Mouse (Mus musculus) midbrain, embryonic 11.5 days (tissue): ENCODE results near the gene Spag8. TPM values are rescaled to one million over a fixed set of nuclear protein-coding genes. Genes with fewer than 3 reads are reported as not detected.

Experiments
- ATAC-seq: fragments of 200-750 bp; cut with Nextera tagmentation; 2 replicates; pipeline ENCODE4 v1.8.0; 2017; ENCODE audit warnings: moderate TSS enrichment, moderate library complexity; ENCODE audit not compliant: low FRiP score
- DNase-seq: peaks from one replicate; pipeline ENCODE4 v3.0.0; 2015; ENCODE audit warnings: low spot score; ENCODE audit errors: missing footprints
- H3K27ac ChIP-seq: fragments of 300-500 bp; sonication (generic); 2 replicates; pipeline ENCODE4 v1.5.1; 2014; ENCODE audit warnings: low read depth, low read length
- H3K27me3 ChIP-seq: fragments of 300-500 bp; sonication (generic); 2 replicates; pipeline ENCODE4 v1.6.1; 2014; ENCODE audit warnings: mild to moderate bottlenecking, low read length, moderate library complexity, mixed read lengths; ENCODE audit not compliant: control insufficient read depth, insufficient read depth
- H3K36me3 ChIP-seq: fragments of 300-500 bp; sonication (generic); 2 replicates; pipeline ENCODE4 v1.6.1; 2014; ENCODE audit warnings: mild to moderate bottlenecking, low read length, moderate library complexity, mixed read lengths; ENCODE audit not compliant: control insufficient read depth, insufficient read depth
- H3K4me1 ChIP-seq: fragments of 300-500 bp; sonication (generic); 2 replicates; pipeline ENCODE4 v1.6.1; 2014; ENCODE audit warnings: low read length; ENCODE audit not compliant: control insufficient read depth, insufficient read depth
- H3K4me2 ChIP-seq: fragments of 300-500 bp; sonication (generic); 2 replicates; pipeline ENCODE4 v1.6.1; 2014; ENCODE audit warnings: mild to moderate bottlenecking, moderate library complexity
- H3K4me3 ChIP-seq: fragments of 300-500 bp; sonication (generic); 2 replicates; pipeline ENCODE4 v1.5.1; 2014; ENCODE audit warnings: low read depth, low read length
- H3K9ac ChIP-seq: fragments of 300-500 bp; sonication (generic); 2 replicates; pipeline ENCODE4 v1.6.1; 2014; ENCODE audit warnings: low read length
- H3K9me3 ChIP-seq: fragments of 300-500 bp; sonication (generic); 2 replicates; pipeline ENCODE4 v1.6.1; 2016; ENCODE audit warnings: low read length; ENCODE audit not compliant: control insufficient read depth
- WGBS: fragments of 180-500 bp; shearing (Covaris S2); extraction: QIAGEN DNeasy Blood & Tissue Kit; methylation state at CpG from one replicate; pipeline ENCODE4 v1.1.7; 2014; 5-methylcytosine and 5-hydroxymethylcytosine counted together
- polyA plus RNA-seq: library from polyadenylated mRNA; unstranded; fragments of >200 nt; fragmentation: Nextera tagmentation; extraction: Ambion mirVana; gene quantifications from 2 replicates; pipeline ENCODE4 v1.2.1, GENCODE M21; 2014

The Spag8 gene
- polyA plus RNA-seq, 1 experiment from 2014 or later: 3.4 TPM

- Histone ChIP-seq H3K36me3 (peaks cover 6% of the 10 kb centered on the region), H3K9me3 (no peaks in the 10 kb centered on the region), H3K27me3 (no peaks in the 10 kb centered on the region), H3K9ac (no peak overlapping the region), H3K4me3 (no peak overlapping the region), H3K27ac (no peak overlapping the region), H3K4me1 (no peaks in the 10 kb centered on the region), H3K4me2 (no peak overlapping the region)
- DNase-seq (no peak), ATAC-seq (no peak)
- 88% methylated on average over 7 of the region's 7 CpGs for WGBS
Measured at GRCm38 (mm10) chr4:43679416-43680043, 26.1 kb upstream of the Spag8 start.

GRCm38 (mm10) chr4:43678541-43678940, 25.1 kb upstream of the Spag8 start:
- H3K27me3 ChIP-seq: no peaks in the 10 kb centered on the region
- H3K27ac ChIP-seq: no peak overlapping the region
- H3K4me1 ChIP-seq: no peaks in the 10 kb centered on the region
- H3K4me2 ChIP-seq: no peak overlapping the region
- no peak for ATAC-seq
- no peak overlapping the region for H3K9ac ChIP-seq
- DNase-seq: no peak
- no peaks in the 10 kb centered on the region for H3K9me3 ChIP-seq
- no peak overlapping the region for H3K4me3 ChIP-seq
- H3K36me3 ChIP-seq: peaks cover 6% of the 10 kb centered on the region
- WGBS: 82% methylated on average over 6 of the region's 6 CpGs

DNA sequence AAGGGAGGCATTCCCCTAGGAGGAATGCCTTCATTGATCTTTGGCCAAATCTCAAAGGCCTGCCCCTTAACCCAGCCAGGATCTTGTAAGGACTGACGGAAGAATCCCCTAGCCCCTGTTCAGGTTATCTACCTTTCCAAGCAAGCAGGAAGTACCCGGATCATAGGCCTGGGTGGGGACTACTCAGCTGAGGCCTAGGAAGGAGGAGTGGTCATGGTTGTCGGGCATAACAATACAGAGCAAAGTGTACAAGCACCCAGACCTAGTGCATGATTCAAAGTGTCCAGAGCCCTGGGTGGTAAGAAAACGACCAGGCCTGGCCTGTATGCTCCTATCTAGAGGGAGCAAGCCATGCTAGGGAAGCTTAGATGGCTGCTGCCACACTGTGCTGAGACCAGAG, 22.2 kb upstream of the Spag8 start:
- no peak for ATAC-seq
- H3K36me3 ChIP-seq: 0 out of 2 replicates have a peak, but pooled peaks cover under 1% of the 10 kb centered on the region

DNA sequence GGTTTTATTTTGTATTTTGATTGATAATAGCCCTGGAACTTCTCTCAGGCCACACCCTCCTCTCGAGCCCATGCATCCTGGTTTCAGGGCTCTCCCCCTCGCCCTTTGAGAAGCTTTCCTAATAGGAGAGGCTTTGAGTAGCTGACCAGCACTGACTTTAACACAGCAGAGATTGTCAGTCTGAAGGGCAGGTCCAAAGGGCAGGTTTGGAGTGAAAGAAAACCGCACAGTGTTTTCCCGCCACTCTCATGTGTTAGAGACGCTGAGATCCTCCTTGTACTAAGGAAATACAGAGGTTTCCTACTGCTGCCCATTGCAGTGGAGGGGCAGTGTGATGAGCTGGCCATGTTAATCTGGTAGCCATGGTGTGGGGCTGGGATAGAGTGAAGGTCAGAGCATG, 21.6 kb upstream of the Spag8 start:
- Histone ChIP-seq H3K9me3 (no peaks in the 10 kb centered on the region), H3K27ac (no peak overlapping the region), H3K9ac (no peak overlapping the region), H3K36me3 (no peaks in the 10 kb centered on the region), H3K4me1 (peaks cover 2% of the 10 kb centered on the region; the same call in 1 of the 2 replicates), H3K27me3 (no peaks in the 10 kb centered on the region), H3K4me2 (no peak overlapping the region), H3K4me3 (no peak overlapping the region)
- WGBS: 81% methylated on average over 5 of the region's 5 CpGs
- DNase-seq: no peak
- no peak for ATAC-seq

More for the DNA sequence above, 22.2 kb upstream of the Spag8 start:
- no peaks in the 10 kb centered on the region for H3K27me3 ChIP-seq
- peaks cover 2% of the 10 kb centered on the region; the same call in 1 of the 2 replicates for H3K4me1 ChIP-seq
- WGBS: 79% methylated on average over 4 of the region's 4 CpGs
- no peak for DNase-seq
- H3K4me2 ChIP-seq: no peak overlapping the region
- no peaks in the 10 kb centered on the region for H3K9me3 ChIP-seq
- no peak overlapping the region for H3K9ac ChIP-seq
- H3K27ac ChIP-seq: no peak overlapping the region
- no peak overlapping the region for H3K4me3 ChIP-seq

DNA sequence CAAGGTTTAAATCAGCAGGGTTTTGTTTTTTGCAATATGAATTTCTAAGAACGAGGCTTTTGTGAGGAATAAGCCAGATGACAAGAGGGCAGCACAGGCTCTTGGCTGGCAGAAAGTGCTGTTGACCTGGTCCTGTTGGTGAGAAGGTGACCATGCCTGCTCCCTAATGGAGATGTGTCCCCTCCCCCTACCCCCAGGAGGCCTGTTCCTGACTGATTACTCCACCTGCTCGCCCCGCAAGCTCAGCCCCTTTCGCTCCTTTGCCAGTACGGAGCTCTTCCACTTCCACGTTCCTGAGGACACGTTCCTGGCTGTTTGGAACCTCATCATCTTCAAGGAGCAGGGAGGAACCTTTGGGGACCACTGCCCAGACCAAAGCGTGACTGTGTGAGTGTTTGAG, 20.3 kb upstream of the Spag8 start:
- H3K9ac ChIP-seq: no peak overlapping the region
- DNase-seq (no peak), ATAC-seq (no peak)
- H3K9me3 ChIP-seq: no peaks in the 10 kb centered on the region
- H3K4me2 ChIP-seq: no peak overlapping the region
- no peak overlapping the region for H3K27ac ChIP-seq
- H3K4me1 ChIP-seq: peaks cover 2% of the 10 kb centered on the region; the same call in 1 of the 2 replicates
- no peaks in the 10 kb centered on the region for H3K27me3 ChIP-seq
- H3K36me3 ChIP-seq: no peaks in the 10 kb centered on the region
- H3K4me3 ChIP-seq: no peak overlapping the region
- WGBS: 81% methylated on average over 8 of the region's 8 CpGs

- H3K4me3 ChIP-seq: no peak overlapping the region
Measured at GRCm38 (mm10) chr4:43672070-43672469, 18.7 kb upstream of the Spag8 start.

DNA sequence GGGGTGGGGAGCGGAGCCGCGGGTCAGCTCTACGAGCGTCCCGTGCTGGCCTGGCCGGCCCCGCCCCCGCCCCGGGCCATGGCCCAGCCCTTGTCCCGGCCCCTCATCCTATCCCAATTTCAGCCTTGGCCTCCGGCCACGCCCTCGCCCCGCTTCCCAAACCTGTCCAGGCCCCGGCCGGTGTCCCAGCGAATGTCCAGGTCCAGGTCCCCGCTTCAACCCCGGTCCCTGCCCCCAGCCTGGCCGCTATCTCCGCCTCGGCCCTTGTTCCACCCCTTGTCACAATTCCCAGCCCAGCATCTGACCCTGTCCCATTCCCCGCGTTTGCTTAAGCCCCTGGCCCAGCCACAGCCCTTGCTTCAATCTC, 16.0 kb upstream of the Spag8 start:
- H3K27me3 ChIP-seq: peaks cover 9% of the 10 kb centered on the region; the same call in 1 of the 2 replicates
- peak; percentile 86 for ATAC-seq
- no peaks in the 10 kb centered on the region for H3K36me3 ChIP-seq

More at GRCm38 (mm10) chr4:43672070-43672469, 18.7 kb upstream of the Spag8 start:
- 0% methylated on average over 2 of the region's 2 CpGs for WGBS
- Histone ChIP-seq H3K4me2 (no peak overlapping the region), H3K9ac (no peak overlapping the region), H3K4me1 (peaks cover 2% of the 10 kb centered on the region; the same call in 1 of the 2 replicates), H3K27me3 (no peaks in the 10 kb centered on the region), H3K9me3 (no peaks in the 10 kb centered on the region), H3K27ac (no peak overlapping the region), H3K36me3 (no peaks in the 10 kb centered on the region)
- ATAC-seq (0 out of 2 replicates have a peak, but pooled peaks have one; percentile 10), DNase-seq (peak; percentile 99)

DNA sequence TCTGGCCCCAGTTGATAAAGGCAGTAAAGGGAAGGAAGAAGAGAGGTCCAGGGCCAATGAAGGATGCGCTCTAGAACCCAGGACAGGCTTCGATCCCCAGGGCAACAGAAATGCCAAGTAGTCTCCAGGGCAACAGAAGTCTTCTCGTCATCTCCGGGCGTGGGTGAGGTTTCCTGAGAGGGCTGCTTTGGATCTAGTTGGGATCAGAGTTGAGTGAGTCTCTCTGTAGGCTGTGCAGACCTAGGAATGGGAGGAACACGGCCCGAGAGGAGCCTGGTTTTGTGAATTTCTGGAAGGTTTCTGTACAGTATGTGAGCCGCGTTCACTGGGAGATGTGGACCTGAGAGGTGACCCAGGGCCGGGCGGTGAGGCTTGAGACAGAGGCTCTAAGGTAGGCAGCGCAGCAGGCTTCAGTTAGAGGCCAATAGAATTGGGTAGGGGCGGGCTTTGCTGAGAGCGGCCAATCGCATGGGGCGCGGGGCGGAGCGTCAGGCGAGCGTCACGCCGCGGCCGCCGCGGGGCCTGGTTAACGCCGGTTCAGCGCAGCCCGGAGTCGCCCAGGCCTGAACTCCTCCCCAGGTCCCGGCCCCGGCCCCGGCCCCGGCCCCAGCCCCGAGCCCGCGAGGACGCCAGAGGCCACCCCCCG, 15.5 kb upstream of the Spag8 start, which contains the start of the genes Tmem8b and Fam221b:
TSS of gene Tmem8b (plus strand) at position 190 of the 646 bp plus-strand sequence.
TSS of gene Fam221b (minus strand) at position 364 of the 646 bp plus-strand sequence.
- Histone ChIP-seq H3K9ac (peak within 1 kb of the TSS; percentile 79), H3K9me3 (no peaks in the 10 kb centered on the region), H3K27ac (peak within 1 kb of the TSS; percentile 25; the same call in 1 of the 2 replicates), H3K4me3 (peak within 1 kb of the TSS; percentile 68), H3K4me2 (peak within 1 kb of the TSS; percentile 77), H3K36me3 (no peaks in the 10 kb centered on the region), H3K4me1 (peaks cover 2% of the 10 kb centered on the region; the same call in 1 of the 2 replicates), H3K27me3 (peaks cover 9% of the 10 kb centered on the region; the same call in 1 of the 2 replicates)
- peak; percentile 98 for DNase-seq
- WGBS: under 1% methylated on average over 39 of the region's 41 CpGs
- peak; percentile 94 for ATAC-seq

More for the DNA sequence above, 16.0 kb upstream of the Spag8 start:
- Histone ChIP-seq H3K27ac (peak overlapping the region; percentile 25; the same call in 1 of the 2 replicates), H3K4me1 (peaks cover 2% of the 10 kb centered on the region; the same call in 1 of the 2 replicates), H3K9me3 (no peaks in the 10 kb centered on the region), H3K4me2 (peak overlapping the region; percentile 77), H3K9ac (peak overlapping the region; percentile 79), H3K4me3 (peak overlapping the region; percentile 68)
- DNase-seq: peak; percentile 97
- WGBS: under 1% methylated on average over 25 of the region's 25 CpGs

DNA sequence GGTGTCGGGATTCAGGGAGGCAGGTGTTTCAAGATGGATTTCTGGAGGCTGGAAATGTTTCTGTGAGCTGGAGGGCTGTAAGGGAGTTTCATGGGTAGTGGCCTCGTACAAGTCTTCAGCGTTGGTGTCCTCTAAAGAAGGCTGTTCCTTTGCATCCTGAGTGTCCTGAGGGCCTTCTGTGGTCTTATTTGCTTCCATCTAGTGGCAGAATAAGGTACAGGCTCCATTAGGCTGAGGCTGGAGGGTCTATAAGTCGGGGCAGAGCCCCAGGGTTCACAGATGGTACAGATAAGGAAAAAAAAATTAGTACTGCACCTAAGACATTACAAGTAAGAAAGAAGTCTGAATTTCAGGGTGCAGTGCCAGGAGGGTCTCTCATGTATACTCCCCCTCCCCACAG, 13.0 kb upstream of the Spag8 start:
- WGBS: 21% methylated on average over 4 of the region's 4 CpGs
- peaks cover 9% of the 10 kb centered on the region; the same call in 1 of the 2 replicates for H3K27me3 ChIP-seq
- DNase-seq (no peak), ATAC-seq (no peak)
- H3K4me1 ChIP-seq: no peaks in the 10 kb centered on the region; the same call in 1 of the 2 replicates
- no peak overlapping the region for H3K9ac ChIP-seq
- no peak overlapping the region for H3K4me2 ChIP-seq
- H3K9me3 ChIP-seq: no peaks in the 10 kb centered on the region
- H3K36me3 ChIP-seq: no peaks in the 10 kb centered on the region
- H3K27ac ChIP-seq: no peak overlapping the region
- no peak overlapping the region for H3K4me3 ChIP-seq
